Mouse (Mus musculus): ENCODE results near the gene Prkcz. TPM values are rescaled to one million over a fixed set of nuclear protein-coding genes. Genes with fewer than 3 reads are reported as not detected.

Prkcz gene
- total and polyA plus RNA-seq, 3 experiments: 0.16 to 11.8 (median 1.6) TPM

GRCm38 (mm10) chr4:155281227-155281626, 79.9 kb downstream of the Prkcz start:
- no peak overlapping the region for H3K4me2 ChIP-seq (ENCODE audit: insufficient read depth, low read depth, poor library complexity, severe bottlenecking)
- H3K36me3 ChIP-seq (replicated peaks in 1 of 2; ENCODE audit: control insufficient read depth in 1 of 2, insufficient read depth in 1 of 2, low read length in 1 of 2): no peaks in the 10 kb centered on the region
- H3K9me3 ChIP-seq (replicated peaks; ENCODE audit: low read length): no peaks in the 10 kb centered on the region
- no peak overlapping the region for H3K9ac ChIP-seq (ENCODE audit: insufficient read depth, low read depth)
- DNase-seq (ENCODE audit: extremely low read depth): no peak
- no peaks in the 10 kb centered on the region for H3K79me2 ChIP-seq (replicated peaks; ENCODE audit: control insufficient read depth, extremely low read depth, insufficient read depth, poor library complexity, severe bottlenecking)
- H3K4me3 ChIP-seq (replicated peaks in 1 of 3; ENCODE audit: low read depth in 2 of 3, low read length in 2 of 3, poor library complexity in 1 of 3): no peak overlapping the region
- peaks cover 16 to 33% of the 10 kb centered on the region in 2 experiments for H3K4me1 ChIP-seq (ENCODE audit: control insufficient read depth in 1 of 2, insufficient read depth in 2 of 2)
- dilution Hi-C loops (cut with MboI; ENCODE audit: extremely low pct_ligation_motif_present, extremely low pct_unique_long_range_greater_than_20kb, low sequenced_read_pairs) (no loop called here), in situ Hi-C loops (cut with MboI; ENCODE audit: low pct_ligation_motif_present, low pct_unique_long_range_greater_than_20kb, low sequenced_read_pairs) (no loop called here)
- no peak overlapping the region for H3K27ac ChIP-seq (ENCODE audit: insufficient read depth, low read depth)
- H3K27me3 ChIP-seq (replicated peaks): peaks cover 38% of the 10 kb centered on the region
- TF ChIP-seq CHD1 (IDR thresholded peaks at IDR 0.05; ENCODE audit: low read depth, low read length) (no peak), KAT2A (IDR thresholded peaks at IDR 0.05; ENCODE audit: insufficient replicate concordance, low read length) (no peak), ZKSCAN1 (IDR thresholded peaks at IDR 0.05; ENCODE audit: borderline replicate concordance, low read depth, low read length) (no peak), POLR2AphosphoS2 (IDR thresholded peaks at IDR 0.05; ENCODE audit: low read depth, low read length) (no peak), SMC3 (IDR thresholded peaks at IDR 0.05; ENCODE audit: low read depth, low read length) (no peak), USF2 (conservative IDR thresholded peaks at IDR 0.05; ENCODE audit: low read depth, low read length) (no peak)

- TF ChIP-seq GABPA (IDR thresholded peaks at IDR 0.05; ENCODE audit: insufficient replicate concordance, low read depth, low read length) (no peak), UBTF (IDR thresholded peaks at IDR 0.05; ENCODE audit: low read depth, low read length) (no peak), SIN3A (IDR thresholded peaks at IDR 0.05; ENCODE audit: low read length) (no peak), JUND (conservative IDR thresholded peaks at IDR 0.05; ENCODE audit: low read depth, low read length) (no peak), E2F4 (IDR thresholded peaks at IDR 0.05; ENCODE audit: insufficient replicate concordance, low read depth, low read length) (no peak), ETS1 (conservative IDR thresholded peaks at IDR 0.05; ENCODE audit: low read depth, low read length) (no peak), BHLHE40 (IDR thresholded peaks at IDR 0.05; ENCODE audit: low read depth, low read length) (no peak), MAX (IDR thresholded peaks at IDR 0.05; ENCODE audit: low read length) (no peak), MYC (IDR thresholded peaks at IDR 0.05; ENCODE audit: low read depth, low read length) (no peak), IRF4 (IDR thresholded peaks at IDR 0.05; ENCODE audit: low read depth, low read length) (no peak), POLR2A (IDR thresholded peaks at IDR 0.05; ENCODE audit: low read depth, low read length) (no peak), USF1 (IDR thresholded peaks at IDR 0.05; ENCODE audit: low read depth, low read length) (no peak), NELFE (IDR thresholded peaks at IDR 0.05; ENCODE audit: low read depth, low read length) (no peak), HCFC1 (IDR thresholded peaks at IDR 0.05; ENCODE audit: low read depth, low read length) (no peak), CHD1 (IDR thresholded peaks at IDR 0.05; ENCODE audit: low read depth, low read length) (no peak), MEF2A (IDR thresholded peaks at IDR 0.05; ENCODE audit: borderline replicate concordance, low read depth, low read length) (no peak), CTCF (conservative IDR thresholded peaks at IDR 0.05 in 1 of 2, IDR thresholded peaks at IDR 0.05 in 1 of 2; ENCODE audit: low read depth in 2 of 2, low read length in 2 of 2) (no peak)
- H3K79me2 ChIP-seq (replicated peaks; ENCODE audit: control insufficient read depth, extremely low read depth, insufficient read depth, poor library complexity, severe bottlenecking): no peaks in the 10 kb centered on the region
- no peaks in the 10 kb centered on the region for H3K9me3 ChIP-seq (replicated peaks; ENCODE audit: low read length)
- no peaks in the 10 kb centered on the region for H3K36me3 ChIP-seq (replicated peaks in 1 of 2; ENCODE audit: control insufficient read depth in 1 of 2, insufficient read depth in 1 of 2, low read length in 1 of 2)
- peaks cover 40% of the 10 kb centered on the region for H3K27me3 ChIP-seq (replicated peaks)
- in situ Hi-C loops (cut with MboI; ENCODE audit: low pct_ligation_motif_present, low pct_unique_long_range_greater_than_20kb, low sequenced_read_pairs): no loop called here
- H3K9ac ChIP-seq (ENCODE audit: insufficient read depth, low read depth): no peak overlapping the region
- H3K4me1 ChIP-seq (ENCODE audit: control insufficient read depth in 1 of 2, insufficient read depth in 2 of 2): peaks cover 18 to 33% of the 10 kb centered on the region in 2 experiments
- no peak overlapping the region for H3K4me2 ChIP-seq (ENCODE audit: insufficient read depth, low read depth, poor library complexity, severe bottlenecking)
- DNase-seq (ENCODE audit: extremely low read depth): no peak
- H3K4me3 ChIP-seq (replicated peaks in 1 of 3; ENCODE audit: low read depth in 2 of 3, low read length in 2 of 3, poor library complexity in 1 of 3): no peak overlapping the region
- H3K27ac ChIP-seq (ENCODE audit: insufficient read depth, low read depth): no peak overlapping the region
- dilution Hi-C loops (cut with MboI; ENCODE audit: extremely low pct_ligation_motif_present, extremely low pct_unique_long_range_greater_than_20kb, low sequenced_read_pairs): no loop called here
Observed at GRCm38 (mm10) chr4:155280768-155281121, 80.4 kb downstream of the Prkcz start.
